Mouse (Mus musculus) ES-Bruce4 (cell line): Measurements from ENCODE around the gene 1700037C18Rik. TPM values are rescaled to one million over a fixed set of nuclear protein-coding genes. Genes with fewer than 3 reads are reported as not detected.

Experiments used
- H3K27ac ChIP-seq: 2 replicates; pipeline ENCODE4 v1.5.1; 2012; ENCODE audit warnings: low read length, inconsistent platforms; ENCODE audit not compliant: insufficient read depth
- H3K27me3 ChIP-seq: 2 replicates; pipeline ENCODE4 v1.6.1; 2012; ENCODE audit warnings: mild to moderate bottlenecking, low read length, inconsistent platforms; ENCODE audit not compliant: control insufficient read depth, poor library complexity, insufficient read depth, severe bottlenecking
- H3K36me3 ChIP-seq: 2 replicates; pipeline ENCODE4 v1.6.1; 2012; ENCODE audit warnings: inconsistent platforms, mild to moderate bottlenecking, low read length, moderate library complexity; ENCODE audit not compliant: control insufficient read depth, poor library complexity, insufficient read depth, severe bottlenecking
- H3K4me1 ChIP-seq: one replicate; pipeline ENCODE4 v1.8.1; 2011; ENCODE audit warnings: low read length; ENCODE audit not compliant: control insufficient read depth, insufficient read depth
- H3K4me3 ChIP-seq: 2 replicates; pipeline ENCODE4 v1.5.1; 2011; ENCODE audit warnings: low read depth, mild to moderate bottlenecking, low read length
- H3K9ac ChIP-seq: 2 replicates; pipeline ENCODE4 v1.6.1; 2012; ENCODE audit warnings: low read depth, mild to moderate bottlenecking, inconsistent platforms; ENCODE audit not compliant: poor library complexity, severe bottlenecking
- H3K9me3 ChIP-seq: replicated peaks from 2 replicates; pipeline ENCODE4 v1.6.1; 2012; ENCODE audit warnings: mild to moderate bottlenecking, low read length, inconsistent platforms; ENCODE audit not compliant: control insufficient read depth, poor library complexity, insufficient read depth, severe bottlenecking
- CTCF ChIP-seq: IDR thresholded peaks from one replicate; pipeline ENCODE4 v1.8.1; 2011; ENCODE audit warnings: low read depth, low read length
- EP300 ChIP-seq: IDR thresholded peaks from 2 replicates; pipeline ENCODE4 v1.6.1; 2011; ENCODE audit warnings: low read depth, low read length; ENCODE audit not compliant: insufficient read depth
- POLR2A ChIP-seq: IDR thresholded peaks from one replicate; pipeline ENCODE4 v1.8.1; 2011; ENCODE audit warnings: low read length; ENCODE audit not compliant: insufficient read depth
- polyA plus RNA-seq: library from polyadenylated mRNA; stranded (reverse); fragments of >200 nt; gene quantifications from 2 replicates; pipeline ENCODE4 v1.2.4, GENCODE M21; 2011; ENCODE audit warnings: low read depth; ENCODE audit not compliant: missing spikeins, insufficient read depth, insufficient read length

Gene 1700037C18Rik
- polyA plus RNA-seq, 1 experiment = 2.7 TPM

- no peak overlapping the region for H3K9ac ChIP-seq
- no peaks in the 10 kb centered on the region for H3K27me3 ChIP-seq
- no peak overlapping the region for H3K4me3 ChIP-seq
- no peaks in the 10 kb centered on the region for H3K9me3 ChIP-seq
- H3K36me3 ChIP-seq = no peaks in the 10 kb centered on the region
- TF ChIP-seq CTCF = no peak
- no peak for TF ChIP-seq POLR2A
- no peak for TF ChIP-seq EP300
- peaks cover 2% of the 10 kb centered on the region for H3K4me1 ChIP-seq
- no peak overlapping the region for H3K27ac ChIP-seq
Observed at GRCm38 (mm10) chr16:3929151-3929550, 20.7 kb upstream of the 1700037C18Rik start.

- Histone ChIP-seq H3K9ac (no peak overlapping the region), H3K27ac (no peak overlapping the region), H3K9me3 (no peaks in the 10 kb centered on the region), H3K4me3 (no peak overlapping the region), H3K36me3 (no peaks in the 10 kb centered on the region), H3K4me1 (peaks cover 2% of the 10 kb centered on the region), H3K27me3 (no peaks in the 10 kb centered on the region)
- no peak for TF ChIP-seq CTCF
Observed at GRCm38 (mm10) chr16:3928582-3928981, 20.1 kb upstream of the 1700037C18Rik start.

DNA sequence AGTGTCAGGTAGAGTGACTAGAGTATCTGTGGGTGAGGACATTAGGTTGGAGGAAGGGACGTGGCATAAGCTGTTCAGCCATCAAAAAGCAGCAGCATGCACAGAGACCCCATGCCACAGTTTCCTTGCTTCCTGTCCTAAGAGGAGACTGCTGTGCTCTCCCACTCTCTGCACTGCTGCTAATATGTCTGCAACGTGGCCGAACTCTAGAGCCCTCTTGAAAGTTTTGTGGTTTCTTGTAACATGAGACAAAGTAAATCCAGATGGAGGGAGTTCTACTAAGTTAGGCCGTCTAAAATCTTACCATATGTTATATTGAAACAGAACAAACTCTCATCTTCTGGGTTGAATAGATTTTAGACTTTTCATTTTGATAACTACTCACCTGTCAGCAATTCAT, 15.5 kb upstream of the 1700037C18Rik start:
- no peaks in the 10 kb centered on the region for H3K9me3 ChIP-seq
- TF ChIP-seq EP300 = no peak
- no peak for TF ChIP-seq CTCF
- no peak for TF ChIP-seq POLR2A
- H3K4me3 ChIP-seq = no peak overlapping the region
- no peak overlapping the region for H3K27ac ChIP-seq
- H3K36me3 ChIP-seq = no peaks in the 10 kb centered on the region
- no peaks in the 10 kb centered on the region for H3K4me1 ChIP-seq
- H3K9ac ChIP-seq = no peak overlapping the region
- H3K27me3 ChIP-seq = no peaks in the 10 kb centered on the region

- H3K4me1 ChIP-seq = no peaks in the 10 kb centered on the region
- H3K9me3 ChIP-seq = no peaks in the 10 kb centered on the region
- H3K9ac ChIP-seq = no peak overlapping the region
- H3K27me3 ChIP-seq = no peaks in the 10 kb centered on the region
- H3K36me3 ChIP-seq = no peaks in the 10 kb centered on the region
- no peak overlapping the region for H3K4me3 ChIP-seq
- TF ChIP-seq POLR2A = no peak
- TF ChIP-seq CTCF = no peak
- no peak for TF ChIP-seq EP300
- H3K27ac ChIP-seq = no peak overlapping the region
Observed at GRCm38 (mm10) chr16:3923515-3923914, 15.0 kb upstream of the 1700037C18Rik start.

- no peak overlapping the region for H3K4me3 ChIP-seq
- no peaks in the 10 kb centered on the region for H3K36me3 ChIP-seq
- no peak overlapping the region for H3K9ac ChIP-seq
- TF ChIP-seq CTCF (no peak), EP300 (no peak), POLR2A (no peak)
- H3K27ac ChIP-seq = no peak overlapping the region
- H3K9me3 ChIP-seq = no peaks in the 10 kb centered on the region
- no peaks in the 10 kb centered on the region for H3K4me1 ChIP-seq
- no peaks in the 10 kb centered on the region for H3K27me3 ChIP-seq
Observed at GRCm38 (mm10) chr16:3920756-3921155, 12.3 kb upstream of the 1700037C18Rik start.

DNA sequence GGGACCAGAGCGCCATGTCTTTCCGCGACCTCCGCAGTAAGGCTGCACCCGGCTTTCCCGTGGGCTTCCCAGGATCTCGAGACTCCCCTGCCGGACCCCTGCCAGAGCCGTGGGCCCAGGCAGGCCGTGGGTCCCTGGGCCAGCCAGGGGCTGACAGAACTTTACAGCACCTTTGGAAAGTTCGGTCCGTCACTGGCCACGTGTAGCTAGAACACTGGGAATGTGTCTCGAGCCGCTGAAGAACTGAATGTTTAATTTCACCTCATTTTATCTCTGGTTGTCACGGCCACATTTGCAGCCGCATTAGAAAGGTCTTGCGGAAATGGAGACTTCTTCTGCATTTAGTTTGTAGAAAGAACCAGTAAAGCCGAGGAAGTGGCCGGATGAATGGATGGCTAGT, 629 bp upstream of the 1700037C18Rik start:
- H3K9ac ChIP-seq = peak overlapping the region; percentile 41
- no peak for TF ChIP-seq EP300
- no peak for TF ChIP-seq CTCF
- TF ChIP-seq POLR2A = no peak
- H3K36me3 ChIP-seq = 0 out of 2 replicates have a peak, but pooled peaks cover 4% of the 10 kb centered on the region
- H3K27me3 ChIP-seq = no peaks in the 10 kb centered on the region
- H3K4me1 ChIP-seq = no peaks in the 10 kb centered on the region
- H3K4me3 ChIP-seq = peak overlapping the region; percentile 56
- H3K27ac ChIP-seq = no peak overlapping the region
- no peaks in the 10 kb centered on the region for H3K9me3 ChIP-seq
